Mouse (Mus musculus) small intestine, adult 2 months (tissue): ENCODE data around the gene Gm3045. TPM values are rescaled to one million over a fixed set of nuclear protein-coding genes. Genes with fewer than 3 reads are reported as not detected.

Source experiments
- H3K27ac ChIP-seq: fragments of 200-500 bp; 2 replicates; pipeline ENCODE4 v1.5.1; 2012; ENCODE audit warnings: low read depth, low read length, control low read depth, inconsistent platforms; ENCODE audit not compliant: insufficient read depth
- H3K27me3 ChIP-seq: fragments of 200-500 bp; 2 replicates; pipeline ENCODE4 v1.6.1; 2012; ENCODE audit warnings: mild to moderate bottlenecking, moderate library complexity, low read length, inconsistent platforms; ENCODE audit not compliant: control insufficient read depth, insufficient read depth
- H3K36me3 ChIP-seq: fragments of 200-500 bp; 2 replicates; pipeline ENCODE4 v1.6.1; 2012; ENCODE audit warnings: mild to moderate bottlenecking, low read length, control low read depth, inconsistent platforms; ENCODE audit not compliant: control insufficient read depth, insufficient read depth
- H3K4me1 ChIP-seq: fragments of 200-500 bp; 2 replicates; pipeline ENCODE4 v1.6.1; 2012; ENCODE audit warnings: low read length, inconsistent platforms, mixed read lengths; ENCODE audit not compliant: control insufficient read depth, insufficient read depth, insufficient read length
- H3K4me3 ChIP-seq: fragments of 200-500 bp; 2 replicates; pipeline ENCODE4 v1.5.1; 2012; ENCODE audit warnings: low read depth, mild to moderate bottlenecking, control low read depth, inconsistent platforms, low read length, moderate library complexity
- CTCF ChIP-seq: fragments of 200-500 bp; IDR thresholded peaks from 2 replicates; pipeline ENCODE4 v1.5.1; 2012; ENCODE audit warnings: low read depth, mild to moderate bottlenecking, control low read depth, inconsistent platforms, low read length, moderate library complexity, mixed read lengths; ENCODE audit not compliant: insufficient replicate concordance, insufficient read length; ENCODE audit errors: extremely low read depth
- POLR2A ChIP-seq: fragments of 200-500 bp; IDR thresholded peaks from 2 replicates; pipeline ENCODE4 v1.6.1; 2012; ENCODE audit warnings: low read depth, mild to moderate bottlenecking, control low read depth, inconsistent platforms, low read length, moderate library complexity
- WGBS: fragments of 180-500 bp; shearing (Covaris S2); methylation state at CpG from one replicate; pipeline ENCODE4 v1.1.7; 2018; 5-methylcytosine and 5-hydroxymethylcytosine counted together
- polyA plus RNA-seq: library from polyadenylated mRNA; depleted of rRNA; stranded (reverse); fragments of >200 nt; gene quantifications from 2 replicates; pipeline ENCODE4 v1.2.3, GENCODE M21; 2012; rRNA removed

The Gm3045 gene
- polyA plus RNA-seq, 1 experiment: not detected

GRCm38 (mm10) chr13:56471951-56472350, 45.6 kb downstream of the Gm3045 start:
- Histone ChIP-seq H3K27me3 (no peaks in the 10 kb centered on the region), H3K4me3 (no peak overlapping the region), H3K27ac (peak overlapping the region; percentile 21; the same call in 1 of the 2 replicates), H3K36me3 (no peaks in the 10 kb centered on the region), H3K4me1 (no peaks in the 10 kb centered on the region)
- TF ChIP-seq POLR2A: no peak
- TF ChIP-seq CTCF: no peak
- WGBS: 68% methylated on average over 9 of the region's 9 CpGs

- H3K36me3 ChIP-seq: no peaks in the 10 kb centered on the region
- no peak overlapping the region for H3K4me3 ChIP-seq
- no peaks in the 10 kb centered on the region for H3K27me3 ChIP-seq
- no peak overlapping the region for H3K27ac ChIP-seq
- H3K4me1 ChIP-seq: no peaks in the 10 kb centered on the region
- TF ChIP-seq CTCF (no peak), POLR2A (no peak)
- 84% methylated on average over 9 of the region's 9 CpGs for WGBS
Observed at GRCm38 (mm10) chr13:56472661-56473060, 46.3 kb downstream of the Gm3045 start.

GRCm38 (mm10) chr13:56475363-56475762, 49.0 kb downstream of the Gm3045 start:
- WGBS: 23% methylated on average over 4 of the region's 4 CpGs
- Histone ChIP-seq H3K27me3 (no peaks in the 10 kb centered on the region), H3K4me1 (no peaks in the 10 kb centered on the region), H3K36me3 (no peaks in the 10 kb centered on the region), H3K4me3 (no peak overlapping the region), H3K27ac (no peak overlapping the region)
- peak; percentile 62; the same call in 1 of the 2 replicates for TF ChIP-seq CTCF
- no peak for TF ChIP-seq POLR2A

GRCm38 (mm10) chr13:56476790-56477189, 50.4 kb downstream of the Gm3045 start:
- Histone ChIP-seq H3K27me3 (no peaks in the 10 kb centered on the region), H3K36me3 (no peaks in the 10 kb centered on the region), H3K4me1 (no peaks in the 10 kb centered on the region), H3K27ac (no peak overlapping the region), H3K4me3 (no peak overlapping the region)
- TF ChIP-seq CTCF: no peak
- TF ChIP-seq POLR2A: no peak
- WGBS: 58% methylated on average over 5 of the region's 5 CpGs

GRCm38 (mm10) chr13:56477271-56477670, 50.9 kb downstream of the Gm3045 start:
- Histone ChIP-seq H3K27ac (no peak overlapping the region), H3K27me3 (no peaks in the 10 kb centered on the region), H3K4me1 (no peaks in the 10 kb centered on the region), H3K36me3 (no peaks in the 10 kb centered on the region), H3K4me3 (no peak overlapping the region)
- 22% methylated on average over 6 of the region's 6 CpGs for WGBS
- TF ChIP-seq POLR2A: no peak
- no peak for TF ChIP-seq CTCF

GRCm38 (mm10) chr13:56478027-56478426, 51.6 kb downstream of the Gm3045 start:
- no peaks in the 10 kb centered on the region for H3K4me1 ChIP-seq
- no peak for TF ChIP-seq CTCF
- TF ChIP-seq POLR2A: no peak
- 82% methylated on average over 6 of the region's 6 CpGs for WGBS
- no peak overlapping the region for H3K27ac ChIP-seq
- no peak overlapping the region for H3K4me3 ChIP-seq
- H3K36me3 ChIP-seq: no peaks in the 10 kb centered on the region
- no peaks in the 10 kb centered on the region for H3K27me3 ChIP-seq

GRCm38 (mm10) chr13:56482146-56482545, 55.8 kb downstream of the Gm3045 start, which contains the start of gene Il9:
TSS of gene Il9 (minus strand) at chr13:56482246.
- no peaks in the 10 kb centered on the region for H3K4me1 ChIP-seq
- H3K4me3 ChIP-seq: no peak within 1 kb of the TSS
- 71% methylated on average over 3 of the region's 3 CpGs for WGBS
- H3K36me3 ChIP-seq: no peaks in the 10 kb centered on the region
- no peaks in the 10 kb centered on the region for H3K27me3 ChIP-seq
- no peak within 1 kb of the TSS for H3K27ac ChIP-seq
- TF ChIP-seq CTCF (no peak), POLR2A (no peak)

Other genes with a start within 250 kb of the Gm3045 start
- 4.6 and 8.2 TPM in 2 replicates for gene Tifab, start 247.7 kb upstream of the Gm3045 start, polyA plus RNA-seq
- not detected in 2 replicates for gene Neurog1, start 174.4 kb upstream of the Gm3045 start, polyA plus RNA-seq
- gene Cxcl14, start 130.0 kb upstream of the Gm3045 start, polyA plus RNA-seq: 35.7 and 68.8 TPM in 2 replicates
- gene Slc25a48, start 11.8 kb downstream of the Gm3045 start, polyA plus RNA-seq: 0.25 and 0.43 TPM in 2 replicates
- gene Il9, start 55.7 kb downstream of the Gm3045 start, polyA plus RNA-seq: not detected in 2 replicates
- gene Fbxl21, start 95.9 kb downstream of the Gm3045 start, polyA plus RNA-seq: 0.60 and 2.2 TPM in 2 replicates
- 2.5 TPM in 1 of 2 replicates, not detected in the other for gene Lect2, start 121.9 kb downstream of the Gm3045 start, polyA plus RNA-seq
- gene Tgfbi, start 182.9 kb downstream of the Gm3045 start, polyA plus RNA-seq: 67.9 and 221 TPM in 2 replicates